15 mouse cellular contexts compared by ENCODE assay signal in the genomic region with DNA sequence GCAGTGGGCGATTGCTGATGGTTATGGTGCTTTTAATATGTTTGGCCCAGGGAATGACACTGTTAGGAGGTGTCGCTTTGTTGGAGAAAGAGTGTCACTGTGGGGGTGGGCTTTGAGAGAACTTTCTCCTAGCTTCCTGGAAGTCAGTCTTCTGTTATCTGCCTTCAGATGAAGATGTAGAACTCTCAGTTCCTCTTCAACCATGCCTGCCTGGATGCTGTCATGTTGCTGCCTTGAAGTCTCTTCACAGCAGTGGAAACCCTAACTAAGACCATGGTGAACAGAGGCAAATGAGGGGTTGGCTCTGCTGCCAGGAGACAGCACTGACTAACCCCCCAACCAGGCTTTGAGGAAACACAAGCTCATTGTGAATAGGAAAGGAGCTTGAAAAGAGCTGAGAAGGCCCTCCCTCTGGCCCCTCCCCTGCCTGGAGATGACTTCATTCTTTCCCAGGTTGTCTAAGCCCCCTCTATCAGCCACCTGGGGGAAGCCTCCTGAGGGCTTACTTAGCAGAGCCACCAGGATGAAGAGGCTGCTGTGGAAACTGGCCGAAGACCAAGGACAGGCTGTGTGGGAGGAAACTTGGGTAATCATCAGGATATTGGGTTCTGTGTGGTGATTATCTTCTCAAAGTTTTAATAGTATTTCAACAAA.
A peak's percentile ranks its signal among the peaks of the same experiment; 100 is the strongest.
DNase-seq lines count a peak whose midpoint lies in the region; ATAC-seq and TF ChIP-seq lines count a peak whose summit lies in the region.
"Had no signal": no experiment of that assay in that cellular context is flagged by ENCODE, and none has a peak within 500 bp of the region (broad histone marks: within the 10 kb centered on the region; RNA-seq: fewer than 3 reads in every experiment).

No protein-coding gene starts in this region.

- peak overlapping the region in 1 of 2 experiments; percentile 12; a peak in 1 of 4 replicates for H3K27ac ChIP-seq in heart, embryonic 14.5 days (replicated peaks in 1 of 2; ENCODE audit: control insufficient read depth in 1 of 2, insufficient read depth in 1 of 2, low read depth in 2 of 2, low read length in 2 of 2)
- H3K27ac ChIP-seq in spleen, adult 2 months (ENCODE audit: insufficient read depth, low read length) = peak overlapping the region; percentile 93
- H3K27ac ChIP-seq: hindbrain, embryonic 14.5 days; liver, embryonic 12.5 days had no signal

- 73% methylated on average over 3 of the region's 3 CpGs for WGBS in heart, embryonic 14.5 days
- WGBS in spleen, adult 2 months = 30% methylated on average over 3 of the region's 3 CpGs

- no peak overlapping the region for H3K4me2 ChIP-seq in heart, embryonic 14.5 days (ENCODE audit: low read length)
- H3K4me2 ChIP-seq: hindbrain, embryonic 14.5 days; liver, embryonic 12.5 days had no signal

- no peak for TF ChIP-seq POLR2A in spleen, adult 2 months (IDR thresholded peaks at IDR 0.05; ENCODE audit: low read depth, low read length)

- no peak overlapping the region for H3K9ac ChIP-seq in heart, embryonic 14.5 days (ENCODE audit: low read length)
- H3K9ac ChIP-seq: hindbrain, embryonic 14.5 days; liver, embryonic 12.5 days had no signal

- peaks cover 16 to 27% of the 10 kb centered on the region in 2 experiments for H3K4me1 ChIP-seq in heart, embryonic 14.5 days (ENCODE audit: control insufficient read depth in 2 of 2, insufficient read depth in 2 of 2, low read length in 2 of 2)
- H3K4me1 ChIP-seq in spleen, adult 2 months (ENCODE audit: control insufficient read depth, insufficient read depth, insufficient read length) = peaks cover 37% of the 10 kb centered on the region

- H3K9me3 ChIP-seq in heart, embryonic 14.5 days (ENCODE audit: control insufficient read depth, low read length) = no peaks in the 10 kb centered on the region
- H3K9me3 ChIP-seq: G1E; liver, embryonic 12.5 days had no signal

- ATAC-seq in heart, embryonic 14.5 days (ENCODE audit: insufficient number of reproducible peaks, insufficient read depth, low FRiP score, low read depth) = 0 out of 2 replicates have a peak, but pooled peaks have one; percentile 24
- ATAC-seq: forebrain, embryonic 14.5 days; liver, embryonic 12.5 days had no signal

- H3K27me3 ChIP-seq in heart, embryonic 14.5 days (ENCODE audit: control insufficient read depth, insufficient read depth, low read length) = no peaks in the 10 kb centered on the region
- no peaks in the 10 kb centered on the region for H3K27me3 ChIP-seq in spleen, adult 2 months (ENCODE audit: control insufficient read depth, insufficient read depth, low read length)
- H3K27me3 ChIP-seq in splenic B cell, adult 2 months (ENCODE audit: control insufficient read depth, insufficient read depth, low read length, poor library complexity, severe bottlenecking) = no peaks in the 10 kb centered on the region
- H3K27me3 ChIP-seq: liver, embryonic 12.5 days had no signal

- H3K36me3 ChIP-seq in heart, embryonic 14.5 days (ENCODE audit: control insufficient read depth, insufficient read depth, low read length) = no peaks in the 10 kb centered on the region
- H3K36me3 ChIP-seq in spleen, adult 2 months (ENCODE audit: control insufficient read depth, insufficient read depth, low read length) = no peaks in the 10 kb centered on the region
- no peaks in the 10 kb centered on the region for H3K36me3 ChIP-seq in splenic B cell, adult 2 months (ENCODE audit: control insufficient read depth, insufficient read depth, low read length, poor library complexity, severe bottlenecking)
- H3K36me3 ChIP-seq: G1E; liver, embryonic 12.5 days had no signal

- H3K4me3 ChIP-seq in heart, embryonic 14.5 days (ENCODE audit: control insufficient read depth in 1 of 2, insufficient read depth in 1 of 2, low read depth in 1 of 2, low read length in 2 of 2) = no peak overlapping the region
- no peak overlapping the region for H3K4me3 ChIP-seq in spleen, adult 2 months (ENCODE audit: extremely low read depth, insufficient read depth, insufficient read length)
- H3K4me3 ChIP-seq: liver, embryonic 12.5 days had no signal

- TF ChIP-seq CTCF in spleen, adult 2 months (IDR thresholded peaks at IDR 0.05; ENCODE audit: extremely low read depth, insufficient read depth, insufficient read length, insufficient replicate concordance) = no peak

- DNase-seq in heart, adult 9 months (ENCODE audit: low spot score in 2 of 2) = no peak
- DNase-seq in spleen, adult 2 months (ENCODE audit: low read depth in 1 of 2, low spot score in 2 of 2) = peak; percentile 26 to 65
- no peak for DNase-seq in spleen, postnatal 14 days (ENCODE audit: low spot score in 2 of 2)
- peak; percentile 30 for DNase-seq in adipocyte (ENCODE audit: low spot score)
- peak; percentile 88 for DNase-seq in splenic B cell, adult 2 months (ENCODE audit: low read depth, low spot score)
- no peak for DNase-seq in embryo, embryonic 9.5 days (ENCODE audit: extremely low spot score)
- DNase-seq: cerebellum, postnatal 10 days; gastrocnemius, postnatal 25 days; kidney, adult 2 months; lung, postnatal 36 days had no signal

Comparison
In these comparisons a context has a peak if more than half of its experiments do, and no peak if none do; other contexts are left out.
1. DNase-seq: peak in spleen, adult 2 months (2 of 2), adipocyte (single experiment) and splenic B cell, adult 2 months (single experiment); none in heart, adult 9 months (0 of 2), spleen, postnatal 14 days (0 of 2) and embryo, embryonic 9.5 days (single experiment).